Mouse (Mus musculus) CH12.LX (cell line): Measurements from ENCODE around the gene Asb18.

Source experiments
- POLR2A ChIP-seq: IDR thresholded peaks from 2 replicates; pipeline ENCODE4 v1.6.1; 2011; ENCODE audit warnings: low read depth, mild to moderate bottlenecking, improper control_type of control experiment, low read length
- ZNF384 ChIP-seq: IDR thresholded peaks from 2 replicates; pipeline ENCODE4 v1.6.1; 2012; ENCODE audit warnings: low read depth, low read length, improper control_type of control experiment, inconsistent platforms

DNA sequence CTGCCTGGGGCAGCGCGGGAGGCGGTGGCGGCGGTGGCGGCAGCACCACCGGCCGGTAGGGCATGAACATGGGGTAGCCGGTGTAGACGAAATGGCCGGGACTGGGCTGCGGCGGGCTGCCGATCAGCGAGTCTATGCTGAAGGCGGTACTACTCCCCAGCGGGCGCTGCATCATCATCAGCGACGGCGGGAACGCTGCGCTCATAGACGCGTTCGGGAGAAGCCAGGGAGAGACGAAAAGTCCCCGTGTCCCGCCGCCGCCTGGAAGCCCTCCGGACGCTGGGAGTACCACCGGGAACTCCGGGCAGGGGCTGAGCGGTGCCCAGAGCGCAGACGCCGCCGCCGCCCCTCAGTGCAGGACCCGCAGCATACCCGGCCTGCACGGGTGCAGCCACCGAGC, 83.9 kb downstream of the Asb18 start:
- TF ChIP-seq ZNF384 (no peak), POLR2A (no peak)
